Mouse (Mus musculus) cerebellum, postnatal 4 days (tissue): ENCODE measurements around the gene Agap2.
A peak's percentile ranks its signal among the peaks of the same experiment; 100 is the strongest.

Source experiments
- DNase-seq, 2 experiments: peaks; one replicate each; pipeline ENCODE4 v3.0.0; 2022; ENCODE audit warnings: low spot score in 2 of 2, mixed read lengths in 1 of 2

Gene Agap2

DNA sequence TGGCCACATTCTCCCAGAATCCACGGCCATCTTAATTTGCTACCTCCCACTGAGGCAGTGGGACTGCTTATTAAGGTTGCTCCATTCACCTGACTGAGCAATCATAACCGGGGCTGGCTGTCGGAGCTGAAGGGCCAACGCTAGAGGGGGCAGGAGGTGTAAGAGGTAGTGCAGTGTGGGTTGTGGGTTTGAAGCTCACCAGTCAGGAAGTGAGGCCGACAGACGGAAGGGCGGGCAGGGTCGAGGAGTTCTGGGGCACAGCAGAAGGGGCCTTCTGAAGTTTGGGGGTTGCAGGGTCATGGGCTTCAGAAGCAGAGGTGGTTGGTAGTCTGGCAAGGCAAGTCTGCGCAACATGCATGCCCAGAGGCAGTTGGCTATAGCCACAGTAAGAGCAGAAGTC, at the start of gene Agap2:
TSS of gene Agap2 (plus strand) at position 205 of the 400 bp plus-strand sequence.
- no peak for DNase-seq

DNA sequence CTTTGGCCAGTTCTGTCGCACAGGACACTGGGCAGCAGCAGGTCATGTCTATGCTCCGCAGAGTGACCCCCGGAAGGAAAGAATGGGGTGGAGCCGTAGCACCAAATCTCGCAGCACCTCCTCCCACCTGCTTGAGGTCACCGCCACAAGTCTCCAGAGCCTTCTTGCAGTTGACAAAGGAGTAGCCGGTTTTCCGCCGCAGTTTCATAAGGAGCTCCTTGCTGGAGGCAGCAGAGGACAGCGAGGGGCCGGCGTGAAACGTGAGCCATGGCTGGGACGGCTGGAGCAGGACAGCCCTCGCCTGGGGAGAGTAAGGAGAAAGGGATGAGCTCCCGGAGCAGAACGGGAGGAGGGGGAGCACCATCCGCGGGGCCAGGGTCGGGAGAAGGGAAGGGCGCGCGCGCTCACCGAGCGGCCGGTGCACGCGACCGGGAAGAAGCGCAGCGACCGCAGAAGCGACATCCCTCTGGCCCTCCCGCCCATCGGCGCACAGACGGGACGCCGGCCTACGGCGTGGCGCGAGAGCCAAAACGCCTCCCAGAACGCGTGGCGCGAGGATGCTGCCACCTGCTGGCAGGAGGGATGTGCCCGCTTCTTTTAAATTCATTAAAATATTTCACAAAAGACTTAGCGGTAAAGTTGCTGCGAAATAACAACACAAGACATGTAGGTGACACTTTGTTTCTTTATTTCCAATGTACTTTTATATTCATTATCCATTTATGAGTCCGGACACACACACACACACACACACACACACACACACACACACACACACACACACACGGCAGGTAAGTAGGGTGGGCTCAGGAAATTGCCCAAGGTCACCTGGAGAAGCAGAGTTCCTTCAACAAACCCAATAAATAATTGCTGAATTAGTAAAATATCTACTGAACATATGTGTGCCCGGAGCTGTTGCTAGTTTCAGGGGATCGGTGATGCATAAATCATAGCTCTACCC, 44.5 kb upstream of the Agap2 start, which contains the start of gene Tsfm:
TSS of gene Tsfm (minus strand) at position 505 of the 961 bp plus-strand sequence.
- peak; percentile 91 to 95 for DNase-seq

DNA sequence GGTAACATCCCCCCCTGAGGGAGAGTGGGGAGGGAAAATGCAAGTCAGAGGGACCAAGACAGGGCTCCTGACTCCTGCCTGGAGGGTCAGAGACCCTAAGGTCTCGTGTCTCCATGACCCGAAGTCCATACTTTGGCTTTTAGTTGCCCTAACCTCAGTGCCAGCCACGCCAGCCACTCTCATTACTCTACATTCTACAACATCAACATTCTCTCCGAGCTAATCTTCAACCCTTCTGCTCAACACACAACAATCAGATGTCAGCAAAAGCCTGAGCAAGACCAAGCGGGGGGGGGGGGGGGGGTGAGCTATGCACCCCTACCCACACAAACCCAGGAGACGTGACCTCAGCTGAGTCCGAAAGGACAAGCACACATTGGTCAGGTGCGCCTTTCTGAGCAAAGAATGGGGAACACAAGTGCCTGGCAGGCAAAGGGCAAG, 41.8 kb upstream of the Agap2 start:
- no peak for DNase-seq

DNA sequence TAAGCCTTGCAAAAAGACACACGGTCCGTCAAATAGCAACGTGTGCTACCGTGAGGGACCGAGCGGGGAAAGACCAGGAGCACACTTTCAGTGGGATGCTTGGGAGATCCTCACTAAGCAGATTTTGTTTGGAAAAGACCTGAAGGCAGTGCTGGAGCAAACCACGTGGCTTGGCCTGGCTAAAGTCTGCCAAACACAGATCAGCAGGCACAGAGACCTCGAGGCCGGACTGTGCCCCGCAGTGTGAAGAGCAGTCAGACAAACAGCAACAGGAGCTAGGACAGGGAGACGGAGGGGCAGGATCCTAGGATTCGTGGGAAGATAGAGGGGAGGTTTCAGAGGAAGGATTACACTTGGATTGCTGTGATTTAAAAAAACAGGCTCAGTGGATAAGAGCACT, 38.8 kb upstream of the Agap2 start:
- DNase-seq, result no peak

DNA sequence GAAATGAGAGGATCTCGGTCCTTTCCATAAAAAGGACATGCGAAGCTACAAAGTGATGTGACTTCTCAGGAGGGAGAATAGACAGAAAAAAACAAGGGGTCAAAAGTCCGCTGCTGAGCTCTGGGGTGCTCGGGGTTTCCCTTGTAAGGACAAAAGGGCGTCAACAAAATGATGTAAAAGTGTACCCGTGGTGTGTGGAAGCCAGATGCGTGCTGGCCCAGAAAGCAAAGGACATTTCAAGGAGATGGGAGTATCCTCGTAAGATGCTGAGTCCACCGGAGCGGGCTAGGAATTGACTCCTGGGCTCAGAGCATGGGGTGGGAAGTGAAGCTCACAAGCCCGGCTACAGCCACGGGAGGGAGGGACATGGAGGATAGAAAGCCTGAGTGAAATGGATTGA, 37.4 kb upstream of the Agap2 start:
- no peak for DNase-seq

DNA sequence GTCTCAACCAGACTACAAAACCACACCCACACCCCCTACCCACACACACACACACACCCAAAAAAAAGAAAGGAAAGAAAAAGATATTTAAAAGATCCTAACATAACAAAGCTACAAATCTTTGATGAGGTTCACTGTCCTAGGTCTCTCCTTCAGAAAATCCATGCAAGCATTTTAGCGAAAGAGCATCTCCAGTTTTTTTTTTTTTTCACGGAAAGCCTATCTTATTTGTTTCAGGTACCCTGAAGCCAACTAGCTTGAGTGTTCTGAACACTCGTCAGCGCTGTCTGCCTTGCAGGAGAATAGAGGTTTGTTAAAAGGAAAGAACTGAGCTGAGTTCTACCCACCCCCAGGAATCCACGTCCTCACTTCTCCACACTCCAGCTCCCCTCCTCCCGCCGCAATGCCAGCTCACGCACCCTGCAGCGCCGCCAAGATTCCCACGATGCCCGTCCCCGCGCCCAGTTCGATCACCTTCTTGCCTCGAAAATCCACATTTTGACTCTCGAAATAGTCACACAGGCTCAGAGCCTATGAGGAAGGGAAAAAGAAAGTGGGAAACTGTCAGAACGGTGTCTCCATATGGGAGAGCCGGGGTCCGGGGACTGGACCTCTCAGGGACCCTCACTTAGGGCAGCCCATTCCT, 34.4 kb upstream of the Agap2 start:
- DNase-seq, result no peak

DNA sequence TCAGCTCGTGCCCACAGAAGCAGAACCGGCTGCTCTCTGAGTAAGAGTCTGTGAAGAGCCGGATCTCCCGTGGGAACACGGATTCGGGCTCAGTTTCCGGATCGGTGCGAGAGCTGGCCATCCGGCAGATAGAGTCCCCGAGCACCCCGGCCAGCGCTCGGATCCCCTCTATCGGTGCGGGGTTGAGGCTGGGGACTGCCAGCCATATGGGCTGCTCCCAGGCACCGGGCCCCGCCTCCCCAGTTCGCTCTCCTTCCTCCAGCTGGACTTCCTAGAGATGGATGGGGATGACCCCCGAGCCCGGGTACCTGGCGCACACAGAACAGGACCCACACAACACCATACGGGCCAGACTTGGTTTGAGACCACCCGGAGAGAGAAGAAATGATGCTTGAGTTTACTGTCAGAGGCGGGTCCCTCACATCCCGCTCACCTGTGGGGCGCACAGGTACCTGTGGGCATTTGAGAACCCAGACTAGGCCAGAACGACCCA, 33.8 kb upstream of the Agap2 start, which contains the start of the genes Mettl1 and Eef1akmt3:
TSS of gene Mettl1 (plus strand) at position 141 of the 493 bp plus-strand sequence.
TSS of gene Eef1akmt3 (minus strand) at position 240 of the 493 bp plus-strand sequence.
- peak in 1 of 2 experiments; percentile 38 for DNase-seq

DNA sequence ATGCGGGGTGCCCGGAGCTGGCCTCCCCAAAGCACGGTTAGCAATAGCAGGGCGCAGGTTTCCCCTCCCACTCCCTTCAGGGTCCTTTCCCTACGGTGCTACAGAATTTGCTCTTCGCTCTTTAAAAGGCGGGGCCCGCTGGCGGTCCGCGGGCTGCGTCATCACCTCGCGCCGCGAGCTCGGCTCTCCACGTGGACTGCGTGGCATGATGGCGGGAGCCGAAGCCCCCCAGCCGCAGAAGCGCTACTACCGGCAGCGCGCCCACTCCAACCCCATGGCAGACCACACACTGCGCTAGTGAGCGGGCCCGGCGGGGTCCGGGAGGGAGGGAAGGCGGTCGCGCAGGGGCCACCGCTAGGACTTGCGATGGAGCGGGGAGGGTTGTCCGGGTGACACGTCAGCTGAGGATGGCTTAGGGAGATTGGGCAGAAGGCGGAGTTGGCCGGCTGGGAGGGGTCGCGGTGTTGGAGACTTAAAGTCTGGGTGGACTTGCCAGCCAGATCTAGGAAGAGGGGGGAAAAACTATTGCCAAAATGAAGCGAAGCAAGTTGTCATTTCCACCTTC, 33.2 kb upstream of the Agap2 start:
- peak; percentile 81 to 92 for DNase-seq

DNA sequence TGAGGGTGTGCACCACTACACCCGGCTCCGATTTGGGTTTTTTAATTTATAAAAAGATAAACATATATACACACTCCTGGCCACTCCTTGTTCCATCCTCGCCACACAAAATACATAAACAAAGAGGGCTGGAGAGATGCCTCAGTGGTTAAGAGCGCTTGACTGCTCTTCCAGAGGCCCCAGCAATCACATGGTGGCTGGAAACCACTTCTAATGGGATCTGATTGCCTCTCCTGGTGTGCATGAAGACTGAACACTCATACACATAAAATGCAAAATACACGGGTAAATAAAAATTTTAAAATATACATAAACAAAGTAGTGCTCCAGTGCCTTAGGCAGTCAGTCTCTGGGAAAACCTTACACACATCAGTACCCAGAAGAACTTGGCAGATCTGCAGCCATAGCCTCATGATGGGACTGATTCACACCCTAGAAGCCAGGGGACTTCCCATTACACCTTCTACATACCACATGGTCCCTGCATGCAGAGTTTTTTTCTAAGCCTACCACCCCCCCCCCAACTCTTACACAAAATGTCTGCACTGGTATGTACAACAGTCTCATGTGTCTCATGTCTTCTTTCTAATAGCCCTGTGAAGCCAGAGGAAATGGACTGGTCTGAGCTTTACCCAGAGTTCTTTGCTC, 32.5 kb upstream of the Agap2 start:
- no peak for DNase-seq

DNA sequence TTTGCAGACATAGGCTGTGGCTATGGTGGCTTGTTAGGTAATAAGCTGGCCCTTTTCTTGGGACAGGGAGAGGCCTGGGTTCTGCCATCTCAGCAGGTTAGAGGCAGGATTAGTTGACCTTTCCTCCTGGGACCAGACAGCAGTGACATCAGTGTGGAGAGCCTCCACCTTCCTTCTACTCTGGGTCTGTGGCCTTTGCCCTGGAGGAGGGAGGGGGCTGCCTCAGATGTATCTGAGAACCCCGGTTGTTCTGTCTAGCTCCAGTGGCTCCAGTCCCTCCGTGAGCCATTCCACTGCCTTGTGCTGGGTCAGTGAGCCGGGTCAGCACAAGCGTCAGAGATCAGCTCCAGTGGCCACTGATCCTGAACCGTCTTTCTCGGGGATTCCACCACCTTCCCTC, 31.9 kb upstream of the Agap2 start:
- no peak for DNase-seq

DNA sequence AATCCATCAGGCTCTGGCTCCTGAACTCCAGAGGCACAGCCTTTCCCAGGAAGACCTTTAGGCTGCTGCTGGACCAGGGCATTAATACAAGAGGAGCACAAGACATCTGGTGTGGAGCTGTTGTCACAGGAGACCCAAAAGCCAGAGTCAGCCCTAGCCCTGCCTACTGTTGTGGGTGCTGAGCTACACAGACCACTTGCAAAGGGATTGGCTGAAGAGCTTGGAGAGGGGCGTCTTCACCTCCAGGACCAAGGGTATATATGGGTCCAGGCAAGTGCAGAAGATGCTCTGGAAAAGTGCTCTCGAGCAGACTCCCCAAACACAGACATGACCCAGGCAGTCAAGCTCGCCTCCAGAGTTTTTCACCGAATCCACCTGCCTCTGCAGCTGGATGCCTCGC, 27.1 kb upstream of the Agap2 start, which contains the start of gene Cyp27b1:
TSS of gene Cyp27b1 (plus strand) at position 297 of the 400 bp plus-strand sequence.
- DNase-seq, result no peak

DNA sequence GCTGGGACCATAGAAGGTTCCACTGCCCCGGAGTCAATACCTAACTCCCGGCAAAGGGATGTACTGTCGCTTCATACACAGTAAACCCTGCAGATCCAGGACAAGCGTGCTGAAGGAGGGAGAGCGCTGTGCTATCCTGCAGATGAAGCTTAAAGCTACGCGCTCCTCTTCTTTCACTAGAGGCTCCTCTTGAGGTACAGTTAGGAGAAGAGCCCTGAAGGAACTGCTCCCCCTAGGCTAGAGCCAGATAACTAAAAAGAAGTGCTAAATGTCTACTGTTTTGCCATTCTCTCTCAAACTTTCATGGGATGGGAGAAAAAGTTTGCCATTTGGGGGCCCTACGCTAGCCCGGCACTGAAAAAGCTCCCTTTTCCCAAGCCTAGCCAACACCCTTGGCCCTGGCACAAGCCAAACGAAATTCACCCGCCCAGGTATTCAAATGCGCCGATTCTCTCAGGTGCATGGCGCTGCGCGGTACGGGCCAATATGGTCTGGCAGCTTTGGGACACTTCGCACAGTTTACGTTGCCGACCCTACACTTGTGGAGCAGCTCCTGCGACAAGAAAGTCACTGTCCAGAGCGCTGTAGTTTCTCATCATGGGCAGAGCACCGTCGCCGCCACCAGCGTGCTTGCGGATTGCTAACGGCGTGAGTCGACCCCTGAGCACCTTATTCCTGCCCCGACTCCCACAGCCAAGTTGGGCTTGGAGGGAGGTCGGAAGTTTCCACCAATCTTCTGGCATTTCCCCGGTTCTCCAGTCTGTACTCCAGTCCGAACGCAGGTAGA, 26.3 kb upstream of the Agap2 start:
- DNase-seq, result no peak

DNA sequence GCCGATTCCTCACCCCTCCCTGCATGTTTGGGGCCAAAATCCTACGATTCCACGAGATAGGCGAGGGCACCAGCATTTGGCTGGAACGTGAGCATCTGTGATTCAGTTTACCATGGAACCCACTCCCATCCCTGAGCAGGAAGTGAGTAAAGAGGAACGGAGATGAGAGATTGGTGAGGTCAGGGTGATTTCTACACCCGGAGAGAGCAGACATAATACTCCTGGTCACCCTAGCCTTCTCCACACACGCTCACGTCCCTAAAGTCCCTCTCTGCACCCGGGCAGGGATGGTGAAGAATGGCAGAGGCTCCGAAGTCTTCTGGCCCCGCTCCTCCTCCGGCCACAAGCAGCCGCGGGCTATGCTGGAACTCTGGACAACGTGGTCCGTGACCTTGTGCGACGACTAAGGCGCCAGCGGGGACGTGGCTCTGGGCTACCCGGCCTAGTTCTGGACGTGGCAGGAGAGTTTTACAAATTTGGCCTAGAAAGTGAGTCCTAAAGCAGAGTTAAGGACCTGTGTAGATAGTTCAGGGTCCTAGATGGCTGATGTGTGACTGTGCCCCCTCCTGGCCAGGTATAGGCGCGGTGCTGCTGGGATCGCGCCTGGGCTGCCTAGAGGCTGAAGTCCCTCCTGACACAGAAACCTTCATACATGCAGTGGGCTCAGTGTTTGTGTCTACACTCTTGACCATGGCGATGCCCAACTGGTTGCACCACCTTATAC, 25.5 kb upstream of the Agap2 start:
- no peak for DNase-seq

DNA sequence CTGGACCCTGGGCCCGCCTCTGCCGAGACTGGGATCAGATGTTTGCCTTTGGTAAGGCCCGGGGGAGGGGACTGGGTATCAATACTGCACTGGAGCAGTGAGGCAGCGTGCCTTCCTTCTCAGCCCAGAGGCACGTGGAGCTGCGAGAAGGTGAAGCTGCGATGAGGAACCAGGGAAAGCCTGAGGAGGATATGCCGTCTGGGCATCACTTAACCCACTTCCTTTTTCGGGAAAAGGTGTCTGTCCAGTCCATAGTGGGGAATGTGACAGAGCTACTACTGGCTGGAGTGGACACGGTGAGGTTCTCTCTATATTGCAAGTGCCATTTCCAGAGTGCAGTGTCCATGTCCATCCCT, 25.0 kb upstream of the Agap2 start:
- DNase-seq, result no peak

DNA sequence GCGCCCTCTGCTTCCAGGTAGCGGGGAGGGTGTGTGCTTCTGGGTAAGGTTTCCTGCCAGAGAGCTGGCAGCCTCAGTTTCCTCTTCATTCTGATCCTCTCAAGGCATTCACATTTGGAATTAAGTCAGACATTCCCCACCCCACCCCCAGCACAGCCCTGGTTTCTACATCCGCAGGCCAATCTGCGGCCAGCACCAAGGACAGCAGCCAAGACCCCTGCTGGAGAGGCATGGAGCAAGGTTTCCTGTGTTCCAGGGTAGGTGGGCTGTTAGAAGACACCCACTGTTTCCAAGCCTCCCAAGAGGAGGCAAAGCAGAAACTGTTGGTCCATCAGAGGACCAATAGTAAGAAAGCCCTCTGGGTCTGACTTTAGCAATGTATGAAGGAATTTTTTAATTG, 20.4 kb upstream of the Agap2 start:
- DNase-seq, result no peak

DNA sequence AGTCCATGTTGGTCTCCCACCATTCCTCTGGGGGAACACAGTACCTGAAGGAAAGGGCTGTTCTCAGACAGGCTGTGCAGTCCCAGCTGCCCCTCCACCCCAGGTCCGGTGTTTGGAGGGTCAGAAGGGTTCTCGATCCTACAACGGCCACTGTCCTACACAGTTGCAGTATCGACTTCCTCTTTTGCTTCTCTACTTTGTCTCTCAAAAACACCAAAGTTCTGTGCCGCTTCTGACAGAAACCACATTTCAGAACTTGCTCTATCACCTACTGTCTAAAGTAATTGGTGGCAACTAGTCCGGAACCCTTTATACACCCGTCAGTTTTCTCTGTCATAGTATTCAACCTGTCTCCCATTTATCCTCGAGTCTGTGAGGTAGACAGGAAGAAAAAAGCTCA, 19.7 kb upstream of the Agap2 start:
- DNase-seq, result no peak

DNA sequence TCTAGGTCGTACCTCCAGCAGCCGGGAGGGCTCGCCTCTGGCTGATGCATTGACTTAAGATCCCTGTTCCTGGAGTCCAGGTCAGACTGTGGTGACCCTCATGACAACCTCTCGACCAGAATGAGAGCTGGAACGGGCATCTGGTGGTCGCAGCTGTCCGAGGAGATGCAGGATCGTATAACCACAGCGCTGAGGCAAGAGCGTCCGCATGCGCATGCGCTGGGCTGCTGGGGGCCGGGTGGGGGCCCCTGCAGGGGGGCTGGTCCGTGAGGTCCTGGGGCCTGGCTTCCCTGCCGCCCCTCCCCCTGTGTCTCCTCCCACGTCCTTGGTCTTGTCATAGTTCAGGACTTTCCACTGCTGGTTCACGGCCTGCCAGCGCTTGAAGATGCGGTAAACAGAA, 18.6 kb upstream of the Agap2 start:
- DNase-seq, result no peak

DNA sequence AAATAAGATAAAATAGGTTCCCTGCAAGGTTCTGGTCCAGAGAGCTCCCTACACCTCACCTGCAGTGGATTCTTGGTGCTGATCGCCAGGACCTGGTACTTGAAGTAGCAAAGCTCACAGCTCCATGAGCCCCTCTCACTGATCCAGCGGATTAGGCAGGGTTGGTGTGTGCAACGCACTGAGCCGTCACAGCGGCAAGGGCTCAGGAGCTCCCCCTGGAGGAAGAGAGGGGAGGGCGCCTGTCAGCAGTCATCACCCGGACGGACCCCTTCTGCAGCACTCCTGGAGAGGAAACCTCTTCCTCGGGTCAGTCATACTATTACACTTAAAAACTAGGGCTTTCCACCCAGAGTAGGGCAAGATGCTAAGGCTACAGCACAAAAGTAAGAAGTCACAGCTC, 16.9 kb upstream of the Agap2 start:
- DNase-seq, result peak; percentile 72 to 86

DNA sequence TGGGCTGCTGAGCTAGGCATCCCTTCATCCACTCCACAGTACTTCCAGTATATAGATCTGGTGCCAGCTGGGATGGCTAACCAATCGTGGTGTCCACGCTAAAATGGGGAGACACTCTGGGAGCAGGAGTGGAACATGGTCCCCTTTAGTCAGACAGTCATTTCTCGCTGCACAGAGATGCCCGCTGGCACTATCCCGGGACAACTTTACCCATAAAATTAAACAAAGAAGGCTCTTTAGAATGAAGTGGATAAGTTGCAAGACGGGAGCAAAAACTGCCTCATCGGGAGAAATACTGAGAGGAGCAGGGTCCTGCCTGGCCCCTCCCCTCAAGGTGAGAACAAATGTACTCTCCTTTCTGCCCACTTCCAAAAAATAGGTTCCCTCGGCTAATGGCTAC, 16.4 kb upstream of the Agap2 start:
- DNase-seq, result no peak
